Mouse (Mus musculus) left cerebral cortex, postnatal 10 days (tissue): ENCODE data around the gene Eml3. TPM values are rescaled to one million over a fixed set of nuclear protein-coding genes. Genes with fewer than 3 reads are reported as not detected.
"Not testable (repeated sequence)": the region's sequence is repeated elsewhere in the genome, so short reads cannot be mapped to it uniquely, and the experiment has no call there.

Source experiments
- DNase-seq, 2 experiments: peaks; one replicate each; pipeline ENCODE4 v3.0.0; 2021 to 2022; ENCODE audit warnings: low spot score in 2 of 2, mixed read lengths in 1 of 2; ENCODE audit errors: extremely low spot score in 1 of 2
- intact Hi-C: fragments of 180-260 bp; cut with DNase I; formaldehyde crosslinking; loops from one replicate; pipeline ENCODE4 v1.15.1; 2025
- total RNA-seq, 2 experiments: library from RNA; stranded (reverse); gene quantifications; 2 replicates each; pipeline ENCODE4 v1.2.3; 2021

Eml3 gene
- 1 to 10 TPM; 7.5 to 8.5 TPM for total RNA-seq

- intact Hi-C loops, result no loop called here
- peak in 1 of 2 experiments; percentile 92 for DNase-seq
Measured at GRCm38 (mm10) chr19:8929224-8930088, at the start of gene Eml3, which contains the start of gene Rom1. Eml3 (plus strand) TSS chr19:8929552. Rom1 (minus strand) TSS chr19:8929356.

GRCm38 (mm10) chr19:8880311-8881033, 48.9 kb upstream of the Eml3 start, which contains the start of gene Uqcc3:
Uqcc3 (minus strand) TSS chr19:8880923.
- DNase-seq, result peak; percentile 89 to 93
- intact Hi-C loops, result no loop called here

GRCm38 (mm10) chr19:8881034-8881392, 48.3 kb upstream of the Eml3 start:
- DNase-seq, result no peak
- intact Hi-C loops, result no loop called here

DNA sequence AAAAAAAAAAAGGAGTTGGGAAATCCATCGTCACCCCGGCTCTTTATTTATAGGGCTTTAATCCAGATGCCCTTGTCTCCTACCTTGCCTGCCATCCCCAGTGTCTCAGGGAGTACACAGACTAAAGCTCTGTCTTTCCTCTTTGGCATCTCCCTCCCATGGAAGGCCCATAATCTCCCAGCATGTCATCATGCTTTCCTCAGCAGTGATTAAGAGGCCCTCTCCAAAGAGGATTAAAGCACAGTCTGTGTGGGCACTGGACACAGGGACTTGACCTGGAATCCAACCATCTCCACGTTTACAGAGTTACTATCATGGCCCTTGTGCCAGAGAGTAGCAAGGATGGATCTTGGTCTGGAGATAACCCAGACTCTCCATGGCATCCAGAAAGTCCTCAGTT, 45.7 kb upstream of the Eml3 start, which contains the start of the genes Lbhd1 and Gm49403:
Gene Lbhd1, plus strand, starts transcription at position 117 of the 400 bp plus-strand sequence.
Gene Gm49403, plus strand, starts transcription at position 315 of the 400 bp plus-strand sequence.
- intact Hi-C loops, result no loop called here
- DNase-seq, result no peak

- intact Hi-C loops, result no loop called here
- DNase-seq, result no peak
Measured at GRCm38 (mm10) chr19:8886916-8887584, 42.3 kb upstream of the Eml3 start.

DNA sequence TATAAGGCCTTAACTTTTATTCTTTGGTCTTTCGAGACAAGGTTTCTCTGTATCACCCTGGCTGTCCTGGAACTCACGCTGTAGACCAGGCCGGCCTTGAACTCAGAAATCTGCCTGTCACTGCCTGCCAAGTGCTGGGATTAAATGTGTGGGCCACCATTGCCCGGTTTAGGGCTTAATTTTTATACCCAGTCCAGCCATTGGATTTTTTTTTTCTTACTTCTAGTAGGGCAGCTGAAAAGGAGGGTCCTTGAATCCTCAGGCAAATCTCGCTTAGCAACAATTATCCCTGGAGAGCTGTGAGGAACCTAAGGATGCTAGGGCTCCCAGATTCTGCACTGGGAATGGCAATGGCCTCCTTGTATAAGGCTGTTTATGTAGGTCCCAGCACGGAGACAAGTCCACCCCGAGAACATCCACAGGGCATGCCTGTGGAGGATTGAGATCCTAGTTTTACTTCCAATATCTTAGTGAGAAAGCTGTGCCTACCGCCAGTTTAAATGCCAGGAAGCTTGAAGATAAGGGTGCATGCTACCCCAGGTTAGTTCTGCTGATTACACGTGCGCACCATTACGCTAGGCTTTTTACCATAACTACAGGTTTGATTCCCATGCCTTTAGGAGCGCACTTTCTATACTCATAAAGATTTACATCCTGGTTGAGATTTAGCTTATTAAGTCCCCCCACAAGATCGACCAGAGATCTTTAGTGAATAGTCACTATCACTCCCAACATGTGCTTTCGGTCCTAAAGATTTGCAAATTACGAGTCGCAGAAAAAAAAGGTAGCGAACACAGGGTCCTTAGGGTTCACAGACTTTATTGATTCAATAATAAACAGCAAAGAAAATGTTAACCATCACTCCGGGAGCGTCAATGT, 41.5 kb upstream of the Eml3 start:
- DNase-seq, result no peak
- intact Hi-C loops, result no loop called here

DNA sequence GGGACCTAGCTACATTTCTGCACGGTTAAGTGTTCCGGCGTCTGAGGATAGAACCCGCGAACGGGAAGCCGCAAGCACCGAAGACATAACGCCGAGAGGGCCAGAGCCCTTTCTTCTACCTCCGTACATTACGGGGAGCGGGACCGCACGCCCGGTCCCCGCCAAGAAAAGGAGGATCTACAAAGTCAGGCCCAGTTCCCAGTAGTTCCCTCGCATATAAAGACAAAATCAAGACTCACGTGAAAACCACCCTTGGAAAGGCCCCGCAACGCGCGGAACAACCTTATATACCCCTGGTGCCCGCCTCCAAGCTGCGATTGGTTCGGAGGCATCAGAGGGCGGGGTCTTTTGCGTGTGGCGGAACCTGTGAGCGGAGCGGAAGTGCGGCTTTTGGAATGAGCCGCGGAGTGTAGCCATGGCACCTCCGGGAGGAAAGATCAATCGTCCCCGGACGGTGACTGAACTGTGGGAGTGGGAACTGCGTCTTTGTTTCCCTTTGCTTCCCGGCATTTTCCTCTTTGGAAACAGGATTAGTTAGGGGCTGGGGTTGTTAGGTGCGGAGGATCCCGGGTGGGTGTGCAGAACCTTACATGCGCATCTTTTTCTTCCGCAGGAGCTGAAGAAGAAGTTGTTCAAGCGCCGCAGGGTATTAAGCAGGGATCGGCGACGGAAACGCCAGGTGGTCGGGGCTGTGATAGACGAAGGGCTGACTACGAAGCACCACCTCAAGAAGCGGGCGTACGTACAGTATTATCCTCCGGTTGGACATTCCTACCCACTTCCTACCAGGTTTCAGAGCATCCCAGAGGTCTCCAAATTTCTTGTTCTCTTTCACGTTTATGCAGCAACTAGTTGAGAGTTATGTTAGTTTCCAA, 40.6 kb upstream of the Eml3 start, which contains the start of the genes 1810009A15Rik and Gm49416:
Gene 1810009A15Rik, plus strand, starts transcription at position 343 of the 875 bp plus-strand sequence.
Gene Gm49416, plus strand, starts transcription at position 416 of the 875 bp plus-strand sequence.
- DNase-seq, result peak; percentile 94 to 97
- intact Hi-C loops, result no loop called here

DNA sequence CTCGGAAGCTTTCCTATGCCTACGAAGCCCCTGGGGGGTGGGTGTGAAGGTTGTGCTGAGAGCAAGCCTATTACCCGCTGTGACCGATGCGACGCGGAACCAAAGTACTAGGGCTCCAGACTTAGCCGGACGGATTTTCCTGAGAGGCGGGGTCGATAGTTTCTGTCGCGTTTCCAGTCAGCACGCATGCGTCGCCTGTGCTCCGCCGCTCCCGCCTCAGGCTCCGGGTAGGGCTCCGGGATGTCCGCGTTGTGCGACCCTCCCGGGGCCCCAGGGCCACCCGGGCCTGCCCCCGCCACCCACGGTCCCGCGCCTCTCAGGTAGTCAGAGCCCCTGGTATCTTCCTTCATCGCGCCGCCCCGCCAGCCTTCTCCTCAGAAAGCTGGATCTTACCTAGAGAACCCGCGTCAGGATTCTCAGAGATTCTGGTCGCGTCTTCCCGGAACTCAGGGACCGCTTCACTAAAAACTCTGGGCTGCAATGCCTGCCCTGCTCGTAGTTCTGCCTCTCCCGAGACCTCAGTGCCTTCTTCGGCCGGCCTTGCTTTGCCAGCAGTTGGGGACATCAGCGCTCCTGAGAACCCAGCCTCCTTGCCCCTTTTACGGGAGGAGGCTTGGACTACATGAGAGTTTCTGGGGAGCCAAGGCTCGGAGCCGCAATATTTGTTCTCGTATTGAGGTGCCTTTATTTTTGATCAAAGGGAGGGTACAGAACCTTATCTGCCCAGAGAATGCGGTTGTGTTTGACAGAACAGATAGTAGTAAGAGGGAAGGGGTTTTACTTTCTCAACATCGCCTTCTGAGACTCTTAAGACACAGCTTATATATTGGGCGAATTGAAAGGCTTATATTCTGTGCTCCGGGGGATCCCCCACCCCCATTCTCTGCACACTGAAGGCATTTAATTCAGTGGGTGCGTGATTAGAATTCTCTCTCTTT, 36.3 kb upstream of the Eml3 start, which contains the start of gene Ints5:
Gene Ints5, plus strand, starts transcription at position 177 of the 938 bp plus-strand sequence.
- DNase-seq, result peak; percentile 82 to 90
- intact Hi-C loops, result no loop called here

GRCm38 (mm10) chr19:8895397-8895960, 33.9 kb upstream of the Eml3 start:
- intact Hi-C loops, result loop anchor here (5.0 kb wide), 1 partner anchor 53 kb away; no protein-coding TSS in a partner anchor
- peak in 1 of 2 experiments; percentile 41 for DNase-seq

DNA sequence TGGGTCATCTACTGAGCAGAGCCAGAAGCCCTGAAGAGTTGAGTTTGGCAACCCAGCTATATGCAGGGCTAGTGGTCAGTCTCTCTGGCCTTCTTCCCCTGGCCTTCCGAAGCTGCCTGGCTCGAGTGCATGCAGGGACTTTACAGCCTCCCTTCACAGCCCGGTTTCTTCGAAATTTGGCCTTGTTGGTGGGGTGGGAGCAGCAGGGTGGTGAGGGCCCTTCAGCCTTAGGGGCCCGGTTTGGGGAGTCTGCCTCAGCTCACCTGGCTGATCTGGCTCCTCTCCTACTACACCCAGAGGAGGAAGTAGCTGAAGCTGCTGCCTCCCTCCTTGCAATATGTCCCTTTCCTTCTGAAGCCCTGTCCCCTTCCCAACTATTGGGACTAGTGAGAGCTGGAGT, 33.1 kb upstream of the Eml3 start:
- intact Hi-C loops, result loop anchor here (5.0 kb wide), 1 partner anchor 54 kb away; no protein-coding TSS in a partner anchor
- not testable (repeated sequence) for DNase-seq

DNA sequence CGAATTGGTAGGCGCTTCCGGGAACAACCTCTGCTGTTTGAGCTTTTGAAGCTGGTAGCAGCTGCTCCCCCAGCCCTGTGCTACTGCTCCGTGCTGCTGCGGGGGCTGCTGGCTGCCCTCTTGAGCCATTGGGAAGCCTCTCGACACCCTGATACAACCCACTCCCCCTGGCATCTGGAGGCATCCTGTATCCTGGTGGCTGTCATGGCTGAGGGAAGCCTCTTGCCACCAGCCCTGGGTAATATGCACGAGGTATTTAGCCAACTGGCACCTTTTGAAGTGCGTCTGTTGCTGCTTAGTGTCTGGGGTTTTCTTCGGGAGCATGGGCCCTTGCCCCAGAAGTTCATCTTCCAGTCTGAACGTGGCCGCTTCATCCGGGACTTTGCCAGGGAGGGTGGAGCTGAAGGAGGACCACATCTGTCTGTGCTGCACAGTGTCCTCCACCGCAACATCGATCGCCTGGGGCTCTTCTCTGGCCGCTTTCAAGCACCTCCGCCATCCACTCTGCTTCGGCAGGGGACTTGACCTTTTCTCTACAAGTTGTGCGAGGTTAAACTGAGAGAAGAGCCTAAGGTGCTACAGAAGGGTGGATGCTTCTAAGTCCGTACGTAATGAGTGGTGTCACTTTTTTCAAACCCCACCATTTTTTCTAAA, 32.0 kb upstream of the Eml3 start:
- intact Hi-C loops, result loop anchor here (5.0 kb wide), 1 partner anchor 55 kb away; no protein-coding TSS in a partner anchor
- peak in 1 of 2 experiments; percentile 74 for DNase-seq

- peak; percentile 94 to 98 for DNase-seq
- intact Hi-C loops, result loop anchor here (5.0 kb wide), 1 partner anchor 56 kb away; no protein-coding TSS in a partner anchor
Measured at GRCm38 (mm10) chr19:8897865-8898495, 31.4 kb upstream of the Eml3 start, which contains the start of gene Ganab. Ganab (plus strand) TSS chr19:8898071.

GRCm38 (mm10) chr19:8898576-8898975, 30.8 kb upstream of the Eml3 start:
- intact Hi-C loops, result loop anchor here (5.0 kb wide), 1 partner anchor 56 kb away; no protein-coding TSS in a partner anchor
- no peak for DNase-seq

DNA sequence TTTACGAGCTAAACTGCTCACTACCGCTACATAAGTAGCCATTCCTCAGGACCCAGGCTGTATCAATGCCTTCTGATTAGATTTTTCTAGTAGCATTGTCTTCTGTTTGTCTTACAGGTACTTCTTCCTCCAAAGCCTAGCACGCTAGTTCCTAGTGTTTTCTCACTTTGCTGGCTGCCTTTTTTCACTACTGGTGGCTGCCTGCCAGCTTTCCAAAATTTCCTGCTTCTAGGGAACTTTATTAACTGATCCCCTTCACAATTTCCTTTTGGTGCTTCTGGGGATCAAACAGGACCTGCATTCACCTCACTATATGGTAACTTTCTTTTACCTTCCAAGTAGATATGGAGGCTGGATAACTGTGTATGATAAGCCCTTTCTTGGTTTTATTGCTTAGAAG, 30.3 kb upstream of the Eml3 start:
- no peak for DNase-seq
- intact Hi-C loops, result loop anchor here (5.0 kb wide), 1 partner anchor 57 kb away; no protein-coding TSS in a partner anchor
